Mouse (Mus musculus) kidney, embryonic 14.5 days (tissue): Measurements from ENCODE around the gene Spata5. TPM values are rescaled to one million over a fixed set of nuclear protein-coding genes. Genes with fewer than 3 reads are reported as not detected.
A peak's percentile ranks its signal among the peaks of the same experiment; 100 is the strongest.

ENCODE experiments used
- ATAC-seq: fragments of 200-750 bp; cut with Nextera tagmentation; 2 replicates; pipeline ENCODE4 v1.8.0; 2017; ENCODE audit warnings: moderate number of reproducible peaks, mild to moderate bottlenecking, moderate TSS enrichment, moderate library complexity; ENCODE audit not compliant: low FRiP score, low TSS enrichment
- H3K27ac ChIP-seq: fragments of 300-500 bp; sonication (generic); 2 replicates; pipeline ENCODE4 v1.5.1; 2014; ENCODE audit warnings: low read depth, mild to moderate bottlenecking, low read length, moderate library complexity, mixed read lengths
- H3K27me3 ChIP-seq: fragments of 300-500 bp; sonication (generic); 2 replicates; pipeline ENCODE4 v1.6.1; 2014; ENCODE audit warnings: mild to moderate bottlenecking, low read length; ENCODE audit not compliant: control insufficient read depth, insufficient read depth
- H3K36me3 ChIP-seq: fragments of 300-500 bp; sonication (generic); 2 replicates; pipeline ENCODE4 v1.6.1; 2014; ENCODE audit warnings: low read length, mixed read lengths; ENCODE audit not compliant: control insufficient read depth, insufficient read depth
- H3K4me1 ChIP-seq: fragments of 300-500 bp; sonication (generic); 2 replicates; pipeline ENCODE4 v1.6.1; 2014; ENCODE audit warnings: low read length, mixed read lengths; ENCODE audit not compliant: control insufficient read depth, insufficient read depth
- H3K4me2 ChIP-seq: fragments of 300-500 bp; sonication (generic); replicated peaks from 2 replicates; pipeline ENCODE4 v1.6.1; 2014; ENCODE audit warnings: low read depth, mild to moderate bottlenecking, low read length
- H3K4me3 ChIP-seq: fragments of 300-500 bp; sonication (generic); 2 replicates; pipeline ENCODE4 v1.5.1; 2014; ENCODE audit warnings: mild to moderate bottlenecking, low read length
- H3K9ac ChIP-seq: fragments of 300-500 bp; sonication (generic); 2 replicates; pipeline ENCODE4 v1.6.1; 2014; ENCODE audit warnings: low read depth, mild to moderate bottlenecking, low read length, moderate library complexity
- H3K9me3 ChIP-seq: fragments of 300-500 bp; sonication (generic); 2 replicates; pipeline ENCODE4 v1.6.1; 2016; ENCODE audit warnings: low read length; ENCODE audit not compliant: control insufficient read depth
- WGBS: fragments of 180-500 bp; shearing (Covaris S2); extraction: QIAGEN DNeasy Blood & Tissue Kit; methylation state at CpG from one replicate; pipeline ENCODE4 v1.1.7; 2014; 5-methylcytosine and 5-hydroxymethylcytosine counted together
- polyA plus RNA-seq: library from polyadenylated mRNA; unstranded; fragments of >200 nt; fragmentation: Nextera tagmentation; extraction: Ambion mirVana; gene quantifications from 2 replicates; pipeline ENCODE4 v1.2.1, GENCODE M21; 2014

The Spata5 gene
- polyA plus RNA-seq, 1 experiment from 2014 or later = 45.3 TPM

DNA sequence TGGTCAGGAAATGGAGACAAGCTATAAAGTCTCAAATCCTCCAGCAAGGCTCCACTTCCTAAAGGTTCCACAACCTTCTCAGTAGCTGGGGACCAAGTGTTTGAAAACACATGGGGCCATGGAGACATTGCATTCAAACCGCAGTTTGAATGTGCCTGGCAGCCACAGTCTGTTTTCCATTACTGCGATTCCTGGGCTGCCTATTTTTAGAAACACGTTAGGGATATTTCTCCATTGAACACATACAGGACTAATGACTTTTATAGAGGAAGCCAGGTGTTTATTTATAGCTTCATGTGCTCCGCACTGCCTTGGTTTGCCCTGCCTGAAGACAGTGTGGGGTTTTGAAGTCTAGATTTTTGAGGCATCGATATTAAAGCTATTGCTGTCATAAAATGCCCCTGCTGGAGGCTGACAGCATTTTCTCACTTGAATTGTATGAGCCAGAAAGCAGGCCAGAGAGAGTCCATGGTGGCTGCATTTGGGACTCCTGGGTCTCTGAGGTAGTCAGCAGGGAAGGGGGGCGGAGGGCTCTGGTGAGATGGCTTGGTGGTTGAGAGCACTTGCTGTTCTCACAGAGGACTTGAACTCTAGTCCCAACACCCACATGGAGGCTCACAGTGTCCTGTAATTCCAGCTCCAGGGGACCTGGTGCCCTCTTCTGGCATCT lies 36.5 kb upstream of the Spata5 start:
- WGBS = 80% methylated on average over 6 of the region's 6 CpGs
- Histone ChIP-seq H3K4me3 (no peak overlapping the region), H3K27me3 (no peaks in the 10 kb centered on the region), H3K9me3 (no peaks in the 10 kb centered on the region), H3K4me1 (0 out of 2 replicates have a peak, but pooled peaks cover 2% of the 10 kb centered on the region), H3K9ac (no peak overlapping the region), H3K36me3 (no peaks in the 10 kb centered on the region), H3K27ac (no peak overlapping the region), H3K4me2 (no peak overlapping the region)
- ATAC-seq = no peak

DNA sequence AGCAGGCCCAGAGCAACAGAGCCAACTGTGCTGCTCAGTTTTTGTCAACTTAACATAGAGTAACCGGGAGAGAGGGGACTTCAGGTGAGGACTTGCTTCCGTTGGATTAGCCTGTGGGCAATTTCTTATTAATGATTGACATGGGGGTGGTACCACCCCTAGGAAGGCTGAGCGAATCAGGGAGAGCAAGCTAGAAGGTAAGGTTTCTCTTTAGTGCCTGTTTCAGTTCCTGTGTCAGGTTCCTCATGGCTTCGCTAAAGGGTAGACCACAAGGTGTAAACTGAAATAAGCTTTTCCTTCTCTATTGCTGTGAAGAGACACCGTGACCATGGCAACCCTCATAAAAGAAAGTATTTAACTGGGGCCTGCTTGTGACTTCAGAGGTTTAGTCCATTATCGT lies 32.4 kb upstream of the Spata5 start:
- no peak for ATAC-seq
- H3K36me3 ChIP-seq = no peaks in the 10 kb centered on the region
- H3K9ac ChIP-seq = no peak overlapping the region
- no peak overlapping the region for H3K27ac ChIP-seq
- no peaks in the 10 kb centered on the region for H3K4me1 ChIP-seq
- 83% methylated on average over 6 of the region's 6 CpGs for WGBS
- no peak overlapping the region for H3K4me3 ChIP-seq
- no peaks in the 10 kb centered on the region for H3K27me3 ChIP-seq
- H3K4me2 ChIP-seq = no peak overlapping the region
- H3K9me3 ChIP-seq = 0 out of 2 replicates have a peak, but pooled peaks cover 5% of the 10 kb centered on the region

DNA sequence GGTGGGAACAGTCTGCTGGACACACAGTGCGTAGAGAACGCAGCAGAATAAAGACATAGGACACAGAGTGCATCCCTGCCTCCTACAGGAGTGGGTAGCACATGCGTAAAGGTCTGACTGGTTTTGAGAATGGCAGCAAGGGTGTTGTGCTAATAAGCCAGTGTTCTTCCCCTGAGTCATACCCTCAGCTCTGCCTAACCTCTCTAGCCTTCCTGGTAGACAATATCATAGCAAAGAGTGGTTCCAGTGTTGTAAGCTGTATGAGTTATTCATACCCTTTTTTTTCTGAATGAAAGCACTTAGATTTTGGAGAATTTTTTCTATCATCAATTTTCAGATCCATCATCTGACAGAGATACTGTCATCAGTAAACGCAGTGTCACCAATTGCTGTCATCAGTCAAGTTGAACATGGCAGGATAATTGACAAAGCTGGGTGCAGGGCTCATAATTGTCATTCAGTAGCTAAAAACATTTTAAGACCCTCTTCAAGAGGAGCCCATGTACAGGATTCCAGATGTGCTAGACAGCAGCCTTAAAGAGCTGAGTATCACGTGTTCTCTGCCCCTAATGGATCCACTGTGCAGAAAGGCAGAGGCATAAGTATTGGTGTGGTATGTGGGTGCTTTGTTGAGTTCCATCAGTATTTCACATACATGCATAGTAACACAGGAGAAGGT lies 22.6 kb upstream of the Spata5 start:
- no peak for ATAC-seq
- Histone ChIP-seq H3K9ac (no peak overlapping the region), H3K4me1 (no peaks in the 10 kb centered on the region), H3K4me2 (no peak overlapping the region), H3K27ac (no peak overlapping the region), H3K36me3 (no peaks in the 10 kb centered on the region), H3K27me3 (no peaks in the 10 kb centered on the region), H3K4me3 (no peak overlapping the region), H3K9me3 (no peaks in the 10 kb centered on the region)
- WGBS = 91% methylated on average over 5 of the region's 5 CpGs

DNA sequence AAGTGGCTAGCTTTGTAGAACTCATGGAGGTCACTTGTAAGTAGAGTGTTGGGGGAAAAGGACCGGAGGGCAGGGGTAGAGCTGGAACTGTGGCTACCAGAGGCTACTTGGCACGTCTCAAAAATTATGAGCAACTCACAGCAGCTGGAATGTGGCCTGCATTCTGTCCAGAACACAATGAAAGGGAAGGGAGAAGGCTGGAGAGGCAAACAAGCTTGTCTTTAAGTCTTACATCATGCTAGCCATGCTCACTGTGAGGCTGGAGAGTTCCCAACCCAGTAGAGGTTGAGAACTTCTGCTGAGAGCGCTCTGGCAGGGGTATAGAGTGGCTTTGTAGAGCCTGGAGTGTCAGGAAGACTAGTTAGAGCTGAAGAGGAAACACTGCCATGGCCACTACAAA lies 22.1 kb upstream of the Spata5 start:
- no peak overlapping the region for H3K4me3 ChIP-seq
- 80% methylated on average over 3 of the region's 3 CpGs for WGBS
- H3K4me1 ChIP-seq = no peaks in the 10 kb centered on the region
- no peaks in the 10 kb centered on the region for H3K27me3 ChIP-seq
- H3K27ac ChIP-seq = no peak overlapping the region
- no peak overlapping the region for H3K9ac ChIP-seq
- H3K4me2 ChIP-seq = no peak overlapping the region
- no peaks in the 10 kb centered on the region for H3K9me3 ChIP-seq
- no peak for ATAC-seq
- H3K36me3 ChIP-seq = no peaks in the 10 kb centered on the region

DNA sequence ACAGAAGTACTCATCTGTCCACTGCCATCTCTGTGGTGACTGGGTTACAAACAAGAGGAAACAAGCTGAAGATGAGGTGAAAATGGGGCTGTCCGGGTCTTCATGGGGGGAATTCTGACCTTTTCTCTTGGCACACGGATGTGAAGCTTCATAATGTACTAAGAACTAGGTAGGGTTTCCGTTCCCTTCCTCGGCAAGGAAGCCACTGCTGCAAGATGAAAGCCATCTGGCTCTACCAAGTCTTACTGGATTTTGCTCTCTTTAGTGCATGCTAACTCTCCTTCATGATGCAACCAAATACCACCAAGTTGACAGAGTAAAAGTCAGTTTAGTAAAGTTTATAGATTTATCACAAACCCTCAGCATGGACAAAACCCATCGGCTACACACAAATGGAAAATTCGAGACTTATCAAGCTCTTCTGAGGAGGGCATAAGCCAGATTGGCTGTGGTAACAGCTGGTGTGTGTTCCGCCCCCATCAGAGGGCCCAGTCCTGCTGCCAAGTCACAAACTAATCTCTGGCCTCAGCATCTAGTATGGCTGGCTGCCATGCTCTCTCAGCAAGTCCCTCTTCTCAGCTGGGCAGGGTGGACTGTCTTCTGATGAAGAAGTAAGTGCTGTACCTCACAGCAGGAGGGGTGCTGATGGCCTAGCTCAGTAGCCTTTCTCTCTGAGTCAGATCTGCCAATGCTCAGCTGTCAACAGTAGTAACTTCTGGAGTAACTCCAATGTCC lies 20.9 kb upstream of the Spata5 start:
- Histone ChIP-seq H3K36me3 (no peaks in the 10 kb centered on the region), H3K4me1 (no peaks in the 10 kb centered on the region), H3K27ac (no peak overlapping the region), H3K4me2 (no peak overlapping the region), H3K9me3 (no peaks in the 10 kb centered on the region), H3K4me3 (no peak overlapping the region), H3K27me3 (no peaks in the 10 kb centered on the region), H3K9ac (no peak overlapping the region)
- ATAC-seq = no peak
- WGBS = 85% methylated on average over 7 of the region's 7 CpGs

DNA sequence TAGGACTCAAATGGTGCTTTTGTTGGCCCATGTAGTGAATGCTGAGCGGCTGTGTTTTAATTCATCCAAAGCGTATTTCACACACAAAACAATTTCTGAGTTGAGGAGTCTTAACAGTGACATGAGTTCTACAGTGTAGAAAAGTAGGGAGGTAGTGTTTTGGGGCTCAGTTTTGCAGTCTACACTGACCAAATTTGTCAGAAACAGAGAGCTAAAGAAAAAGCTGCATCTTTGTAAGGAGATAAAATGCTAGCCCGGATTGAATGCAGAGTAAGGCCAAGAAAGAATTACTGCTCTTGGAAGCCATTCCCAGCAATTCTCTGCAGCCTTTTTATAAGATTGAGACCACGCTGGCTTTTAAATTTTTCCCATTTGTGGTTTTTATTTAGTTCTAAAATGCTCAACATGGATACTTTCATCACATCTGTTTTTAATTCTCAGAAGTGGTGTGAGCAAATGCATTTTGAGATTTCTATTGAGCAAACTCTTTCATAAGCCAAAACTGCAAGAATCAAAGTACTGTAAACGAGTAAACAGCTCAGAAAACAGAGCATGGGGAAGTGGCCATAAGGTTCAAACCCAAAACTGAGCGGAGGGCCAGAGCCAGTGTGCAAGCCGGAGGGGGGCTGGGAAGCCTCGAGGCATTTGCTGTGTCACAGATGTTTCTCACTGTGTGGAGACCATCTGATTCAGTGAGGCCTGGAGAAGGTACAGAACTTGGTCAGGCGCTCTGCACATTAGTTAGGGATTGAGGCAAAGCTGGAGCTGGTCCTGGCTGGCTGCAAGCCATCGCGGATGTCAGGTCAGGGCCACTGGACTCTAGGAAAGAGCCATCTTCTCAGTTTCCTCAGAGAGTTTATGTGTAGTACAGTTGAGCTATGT lies 17.7 kb upstream of the Spata5 start:
- ATAC-seq = no peak
- 77% methylated on average over 11 of the region's 11 CpGs for WGBS
- Histone ChIP-seq H3K27ac (peak overlapping the region; percentile 30; the same call in 1 of the 2 replicates), H3K4me2 (no peak overlapping the region), H3K36me3 (no peaks in the 10 kb centered on the region), H3K4me3 (no peak overlapping the region), H3K9me3 (no peaks in the 10 kb centered on the region), H3K4me1 (no peaks in the 10 kb centered on the region), H3K27me3 (no peaks in the 10 kb centered on the region), H3K9ac (no peak overlapping the region)

DNA sequence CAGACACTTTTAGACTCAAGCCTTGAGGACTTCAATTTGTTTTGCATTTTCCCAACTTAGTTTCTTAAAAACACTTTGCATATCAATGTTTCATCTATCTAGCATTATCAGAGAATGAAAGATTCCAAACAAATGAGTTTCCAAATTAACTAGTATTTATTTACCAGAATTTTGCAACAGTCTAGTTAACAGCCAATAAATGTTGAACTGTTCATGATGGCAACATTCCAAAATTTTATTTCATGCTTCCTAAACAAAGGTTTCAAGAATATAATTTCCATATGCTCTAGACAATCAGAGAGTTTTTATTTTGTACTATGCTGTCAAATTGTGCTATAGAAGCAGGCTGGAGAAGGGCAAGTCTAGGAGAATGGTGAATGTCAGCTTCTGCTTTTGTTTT lies 12.1 kb upstream of the Spata5 start:
- H3K27ac ChIP-seq = no peak overlapping the region
- H3K4me1 ChIP-seq = no peaks in the 10 kb centered on the region
- H3K9me3 ChIP-seq = no peaks in the 10 kb centered on the region
- no peak overlapping the region for H3K4me3 ChIP-seq
- H3K36me3 ChIP-seq = no peaks in the 10 kb centered on the region
- H3K27me3 ChIP-seq = no peaks in the 10 kb centered on the region
- ATAC-seq = no peak
- H3K4me2 ChIP-seq = no peak overlapping the region
- no peak overlapping the region for H3K9ac ChIP-seq

DNA sequence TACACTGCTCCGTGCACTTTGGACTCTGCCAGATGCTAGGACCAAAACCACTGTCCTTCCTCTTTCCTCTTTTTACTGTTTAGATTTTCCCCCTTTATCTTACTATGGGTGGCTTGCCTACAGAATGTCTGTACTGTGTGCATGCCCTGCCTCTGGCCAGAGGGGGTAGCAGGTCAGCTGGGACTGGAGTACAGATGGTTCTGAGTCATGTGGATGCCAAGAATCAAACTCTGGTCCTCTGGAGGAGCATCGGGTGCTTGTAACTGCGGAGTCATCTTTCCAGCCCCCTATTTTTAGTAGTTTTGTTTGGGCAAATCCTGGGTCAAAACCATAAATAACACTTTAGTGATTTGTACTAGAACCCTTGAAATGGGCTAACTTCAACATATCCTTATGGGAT lies 6.2 kb upstream of the Spata5 start:
- 87% methylated on average over 3 of the region's 3 CpGs for whole genome bisulfite sequencing
- Histone ChIP-seq H3K4me1 (no peaks in the 10 kb centered on the region), H3K36me3 (no peaks in the 10 kb centered on the region), H3K27me3 (no peaks in the 10 kb centered on the region), H3K4me3 (no peak overlapping the region), H3K27ac (no peak overlapping the region), H3K9ac (no peak overlapping the region), H3K4me2 (no peak overlapping the region), H3K9me3 (no peaks in the 10 kb centered on the region)
- ATAC-seq = no peak
